Mouse (Mus musculus) layer of hippocampus, adult 18-20 months (tissue): ENCODE results near the gene Csk. TPM values are rescaled to one million over a fixed set of nuclear protein-coding genes. Genes with fewer than 3 reads are reported as not detected.
A peak's percentile ranks its signal among the peaks of the same experiment; 100 is the strongest.

Experiments
- DNase-seq, 2 experiments: peaks; one replicate each; pipeline ENCODE4 v3.0.0; 2022; ENCODE audit warnings: low spot score in 2 of 2
- total RNA-seq, 2 experiments: library from RNA; stranded (reverse); gene quantifications; 2 replicates each; pipeline ENCODE4 v1.2.3; 2021

The Csk gene
- total RNA-seq, 2 experiments from 2014 or later = 36.4 to 37.1 TPM

- DNase-seq = no peak
These were observed 13.6 kb downstream of the Csk start for GRCm38 (mm10) chr9:57639661-57640328.

DNA sequence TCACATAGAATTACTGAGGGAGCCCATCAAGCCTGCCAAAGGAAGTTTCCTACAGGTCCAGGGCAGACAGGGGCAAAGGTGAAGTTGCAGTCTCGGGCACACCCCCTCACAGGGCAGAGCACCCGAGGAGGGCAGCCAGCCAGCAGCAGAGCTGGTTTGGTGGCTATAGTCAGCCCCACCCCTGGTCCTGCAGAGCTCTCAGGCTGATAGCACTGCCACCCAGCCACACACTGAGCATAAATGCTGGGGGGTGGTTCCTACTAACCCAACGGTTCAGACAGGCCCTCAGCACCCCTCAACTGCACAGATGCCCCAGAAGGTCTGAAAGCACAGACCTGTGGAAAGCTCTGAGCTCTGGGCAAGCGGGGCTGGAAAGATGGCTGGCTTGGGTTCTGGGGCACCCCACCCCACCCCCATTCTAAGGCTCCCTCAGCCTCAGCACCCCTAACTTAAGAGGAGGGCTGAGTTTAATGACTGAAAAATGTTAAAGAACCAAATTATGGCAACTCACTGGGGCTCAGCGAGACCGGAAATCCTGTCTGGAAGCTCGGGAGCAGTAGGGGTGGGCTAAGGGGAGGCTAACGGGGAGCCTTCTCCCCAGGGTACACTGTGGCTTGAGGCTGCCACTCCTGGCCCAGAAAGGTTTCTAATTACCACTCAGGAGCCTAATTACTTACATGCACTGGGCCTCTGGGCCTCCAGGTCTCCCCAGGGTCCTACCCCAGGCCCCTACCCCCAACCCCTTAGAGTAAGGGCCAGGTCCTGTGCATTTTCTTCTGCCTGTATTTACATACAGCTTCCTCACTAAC lies 14.6 kb downstream of the Csk start:
- no peak for DNase-seq

DNA sequence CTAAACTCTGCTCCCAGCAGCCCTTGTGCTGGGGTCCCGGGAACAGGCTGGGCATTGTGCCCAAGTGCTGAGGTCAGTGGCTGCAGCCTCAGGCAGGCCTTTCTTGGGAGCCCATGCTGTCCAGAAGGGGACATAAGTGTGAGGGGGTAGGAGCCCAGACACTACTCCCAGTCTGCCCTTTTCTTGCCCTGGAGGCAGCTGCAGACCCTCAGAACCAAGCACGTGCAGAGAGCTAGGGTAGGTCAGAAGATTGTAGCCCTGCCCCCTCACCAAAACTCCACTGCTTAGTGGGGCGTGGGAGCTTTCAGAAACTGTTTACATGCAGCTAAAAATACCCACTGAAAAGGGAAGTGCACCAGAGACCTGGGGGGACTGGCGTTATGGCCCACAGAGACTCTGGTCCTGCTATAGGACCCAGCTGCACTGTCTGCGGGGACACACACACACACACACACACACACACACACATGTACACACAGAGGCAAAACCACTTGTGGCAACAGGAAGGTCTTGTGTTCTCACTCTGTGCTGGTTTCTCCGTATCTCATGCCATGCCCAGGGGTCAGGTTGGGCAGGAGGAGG lies 15.6 kb downstream of the Csk start:
- DNase-seq = peak in 1 of 2 experiments; percentile 36

GRCm38 (mm10) chr9:57637272-57637671 lies 16.2 kb downstream of the Csk start:
- no peak for DNase-seq

DNA sequence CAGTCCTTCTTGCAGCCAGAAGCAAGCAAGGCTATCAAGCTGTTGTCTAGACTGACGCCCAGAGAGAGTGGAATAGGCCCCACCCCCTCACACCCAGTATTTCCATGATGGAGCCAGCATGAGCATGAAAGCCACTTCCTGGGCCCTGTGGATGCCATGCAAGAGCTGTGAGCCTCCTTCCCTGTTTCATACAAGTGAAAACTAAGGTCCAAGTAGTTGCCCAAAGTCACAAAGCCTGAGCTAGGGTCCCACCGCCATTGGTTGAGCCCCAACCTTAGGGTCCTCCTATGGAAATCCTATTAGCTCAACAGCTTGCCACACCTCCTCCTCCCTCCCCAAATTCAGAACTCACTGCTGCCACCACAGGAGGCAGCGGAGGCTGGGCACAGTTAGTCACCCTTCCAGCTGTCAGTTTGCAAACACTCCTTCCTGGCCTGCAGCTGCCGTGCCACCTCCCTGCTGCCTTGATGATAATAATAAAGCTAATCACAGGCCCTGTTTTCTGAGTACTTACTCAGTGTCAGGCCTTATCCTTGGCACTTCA lies 19.9 kb downstream of the Csk start:
- DNase-seq = peak; percentile 57 to 70

DNA sequence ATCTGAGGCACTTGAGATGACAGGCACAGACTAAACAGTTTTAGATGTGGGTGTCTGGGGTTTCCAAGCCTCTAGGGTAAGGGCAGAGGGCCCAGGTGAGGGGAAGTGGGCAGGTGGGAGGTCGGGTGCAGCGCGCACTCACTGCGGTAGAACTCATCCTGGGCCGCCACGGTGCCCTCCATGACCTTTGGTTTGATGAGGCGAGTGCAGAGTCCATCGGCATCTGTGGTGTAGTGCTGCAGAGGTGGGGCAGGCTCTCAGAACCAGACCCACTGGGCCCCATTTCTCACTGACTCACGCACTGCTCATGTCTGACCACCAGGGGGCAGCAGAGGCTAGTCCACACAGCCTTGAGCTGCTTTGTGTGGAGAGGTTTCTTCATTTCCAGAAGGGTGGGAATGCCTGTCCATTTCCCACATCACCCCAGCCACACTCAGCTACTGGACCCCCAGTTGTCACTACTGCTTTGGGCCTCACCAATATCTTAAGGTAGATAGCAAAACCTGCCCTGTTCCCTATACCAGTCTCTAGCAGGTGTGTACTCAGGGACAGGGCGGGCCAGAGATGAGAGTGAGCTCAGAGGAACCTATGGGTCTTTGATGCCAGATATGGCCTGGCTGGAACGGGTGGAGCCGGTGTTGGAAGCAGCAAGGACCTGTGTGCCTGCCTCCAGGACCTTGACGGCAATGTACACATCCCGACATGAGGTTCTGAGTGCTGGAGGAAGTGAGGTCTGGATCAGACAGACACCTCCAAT lies 24.1 kb downstream of the Csk start:
- DNase-seq = peak; percentile 58 to 79

- no peak for DNase-seq
These were observed 24.7 kb downstream of the Csk start for GRCm38 (mm10) chr9:57628717-57629116.

- DNase-seq = no peak
These were observed 25.5 kb downstream of the Csk start for GRCm38 (mm10) chr9:57627892-57628291.

- DNase-seq = no peak
These were observed 26.2 kb downstream of the Csk start for GRCm38 (mm10) chr9:57627191-57627590.

- DNase-seq = no peak
These were observed 27.5 kb downstream of the Csk start for GRCm38 (mm10) chr9:57625674-57626500.

DNA sequence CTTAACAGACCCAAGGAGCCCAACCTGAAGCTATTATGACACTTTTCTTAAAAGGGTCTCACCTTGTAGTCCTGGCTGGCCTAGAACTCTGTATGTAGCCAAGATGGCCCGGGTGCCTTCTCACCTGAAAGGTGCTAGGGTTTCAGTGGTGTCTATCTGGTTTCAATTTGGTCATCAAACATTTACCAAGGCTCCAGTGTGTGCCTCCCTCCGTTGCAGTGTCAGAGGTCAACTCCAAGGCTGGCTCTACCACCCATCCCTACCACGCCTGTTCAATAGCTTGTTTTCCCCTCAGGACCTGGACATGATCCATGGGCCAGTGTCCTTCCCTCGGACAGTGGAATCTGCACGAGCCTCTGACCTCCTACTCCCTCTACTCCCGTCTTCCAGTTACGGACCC lies 29.1 kb downstream of the Csk start:
- no peak for DNase-seq

DNA sequence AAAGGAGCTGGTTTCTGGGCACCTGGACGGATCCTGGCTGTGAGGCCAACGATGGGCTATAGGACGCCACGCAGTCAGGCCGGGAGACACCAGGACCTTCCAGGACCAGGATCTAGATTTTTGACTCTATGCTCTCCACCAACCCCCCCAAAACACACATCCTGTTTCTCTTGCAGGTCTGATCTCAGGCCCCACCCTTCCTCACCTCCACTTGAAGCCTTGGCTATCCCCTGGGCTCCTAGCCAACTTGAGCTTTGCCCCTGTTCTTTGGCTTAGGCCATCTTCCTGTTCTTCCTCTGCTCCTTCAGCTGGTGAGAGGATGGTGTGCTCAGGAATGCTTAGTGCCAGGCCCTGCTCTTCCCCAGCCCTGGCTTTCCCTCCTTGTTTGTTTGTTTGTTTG lies 32.8 kb downstream of the Csk start, which contains the start of gene Lman1l:
TSS of gene Lman1l (minus strand) at position 101 of the 400 bp plus-strand sequence.
- DNase-seq = no peak

- DNase-seq = no peak
These were observed 34.6 kb downstream of the Csk start for GRCm38 (mm10) chr9:57618854-57619253.

GRCm38 (mm10) chr9:57617556-57618169 lies 35.8 kb downstream of the Csk start:
- no peak for DNase-seq

- DNase-seq = no peak
These were observed 38.6 kb downstream of the Csk start for GRCm38 (mm10) chr9:57614786-57615185.

GRCm38 (mm10) chr9:57613975-57614374 lies 39.5 kb downstream of the Csk start:
- no peak for DNase-seq

DNA sequence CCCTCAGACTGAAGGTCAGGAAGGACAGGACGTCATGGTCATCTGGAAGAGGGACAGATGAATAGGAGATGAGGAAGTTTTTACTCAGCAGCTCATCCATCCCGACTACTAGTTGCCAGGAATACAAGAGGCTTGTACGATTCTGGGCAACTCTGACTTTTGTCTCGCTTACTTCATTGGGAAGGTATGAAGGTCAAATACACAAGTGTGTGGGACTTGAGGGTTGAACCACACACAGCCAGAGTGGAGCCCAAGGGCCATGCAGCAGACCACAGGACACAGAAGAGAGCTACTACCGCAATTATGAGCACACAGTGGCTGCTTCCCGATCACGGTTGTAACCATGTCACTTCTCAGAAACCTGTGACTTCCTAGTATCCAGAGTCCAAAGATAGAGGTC lies 40.8 kb downstream of the Csk start:
- no peak for DNase-seq

DNA sequence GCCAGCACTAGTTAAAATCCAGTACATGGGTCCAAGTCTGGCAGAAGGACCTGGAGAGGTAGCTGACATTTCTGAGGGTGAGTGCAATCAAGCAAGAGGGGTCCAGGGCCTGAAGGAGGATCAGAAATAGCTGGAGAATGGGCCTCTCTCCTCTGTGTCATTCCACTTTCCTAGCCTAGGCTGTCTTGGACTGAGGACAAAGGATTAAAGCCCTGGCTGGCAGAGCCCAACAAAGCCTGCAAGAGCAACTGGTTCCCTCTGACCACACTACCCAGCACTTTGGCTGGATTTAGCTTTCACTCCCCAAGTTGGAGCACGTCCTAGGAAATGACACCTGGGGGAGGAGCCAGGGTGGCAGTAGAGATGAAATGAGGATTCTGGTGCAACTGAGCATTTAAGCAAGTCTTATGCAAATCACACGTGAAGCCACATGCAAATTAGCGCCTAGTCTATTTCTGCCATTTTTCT lies 43.0 kb downstream of the Csk start:
- no peak for DNase-seq

DNA sequence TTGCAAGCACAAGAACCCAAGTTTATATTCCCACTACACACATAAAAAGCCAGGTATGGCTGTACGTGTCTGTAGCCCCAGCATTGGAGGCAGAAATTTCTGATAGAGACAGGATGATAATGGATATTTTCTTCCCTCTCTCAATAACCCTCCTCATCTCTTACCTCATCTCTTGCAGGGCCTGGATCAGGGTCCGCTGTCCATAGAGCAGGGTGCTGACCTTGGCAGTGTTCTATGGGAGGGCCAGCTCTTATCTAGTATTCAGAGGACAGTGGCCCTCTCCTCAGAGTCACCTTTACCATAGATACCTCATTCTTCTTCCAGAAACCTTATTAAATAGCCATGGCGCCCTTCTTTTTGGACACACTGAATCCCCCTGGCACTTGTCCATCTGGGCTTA lies 43.6 kb downstream of the Csk start:
- DNase-seq = no peak
